Mouse (Mus musculus) C2C12 (cell line): Measurements from ENCODE around the gene Blm.

Source experiments
- CTCF ChIP-seq: IDR thresholded peaks from one replicate; pipeline ENCODE4 v1.5.1; 2011; ENCODE audit not compliant: control insufficient read depth, insufficient read depth, insufficient read length
- MAX ChIP-seq: IDR thresholded peaks from one replicate; pipeline ENCODE4 v1.6.1; 2011; ENCODE audit warnings: mild to moderate bottlenecking, control low read depth
- MYOD1 ChIP-seq: IDR thresholded peaks from one replicate; pipeline ENCODE4 v1.6.1; 2011; ENCODE audit warnings: low read depth; ENCODE audit not compliant: control insufficient read depth, insufficient read length
- MYOG ChIP-seq: IDR thresholded peaks from one replicate; pipeline ENCODE4 v1.6.1; 2011; ENCODE audit not compliant: control insufficient read depth, insufficient read length; ENCODE audit errors: extremely low read depth
- USF1 ChIP-seq: IDR thresholded peaks from one replicate; pipeline ENCODE4 v1.6.1; 2011; ENCODE audit warnings: low read depth, mild to moderate bottlenecking, control low read depth, moderate library complexity

- TF ChIP-seq USF1 (no peak), CTCF (no peak), MYOG (no peak), MAX (no peak), MYOD1 (no peak)
Measured at GRCm38 (mm10) chr7:80449620-80450091, 85.3 kb downstream of the Blm start.
